Mouse (Mus musculus) cortical plate, adult 2 months (tissue): ENCODE data around the gene Cers4. TPM values are rescaled to one million over a fixed set of nuclear protein-coding genes. Genes with fewer than 3 reads are reported as not detected.

Experiments used
- H3K27ac ChIP-seq: fragments of 200-500 bp; 2 replicates; pipeline ENCODE4 v1.5.1; 2012; ENCODE audit warnings: low read length, control low read depth, inconsistent platforms; ENCODE audit not compliant: insufficient read depth
- H3K4me1 ChIP-seq: fragments of 200-500 bp; 2 replicates; pipeline ENCODE4 v1.6.1; 2011; ENCODE audit warnings: low read length; ENCODE audit not compliant: control insufficient read depth, insufficient read depth
- H3K4me3 ChIP-seq: fragments of 200-500 bp; 2 replicates; pipeline ENCODE4 v1.5.1; 2011; ENCODE audit warnings: mild to moderate bottlenecking, low read length, control low read depth; ENCODE audit not compliant: insufficient read depth
- CTCF ChIP-seq: fragments of 200-500 bp; IDR thresholded peaks from 2 replicates; pipeline ENCODE4 v1.5.1; 2011; ENCODE audit warnings: mild to moderate bottlenecking, control low read depth, low read length; ENCODE audit not compliant: insufficient read depth; ENCODE audit errors: extremely low read depth
- POLR2A ChIP-seq: fragments of 200-500 bp; IDR thresholded peaks from 2 replicates; pipeline ENCODE4 v1.6.1; 2011; ENCODE audit warnings: mild to moderate bottlenecking, low read length, control low read depth; ENCODE audit not compliant: insufficient read depth; ENCODE audit errors: extremely low read depth
- polyA plus RNA-seq: library from polyadenylated mRNA; depleted of rRNA; stranded (reverse); fragments of >200 nt; gene quantifications from 2 replicates; pipeline ENCODE4 v1.2.3, GENCODE M21; 2012; rRNA removed

Cers4 gene
- polyA plus RNA-seq, 1 experiment, result 56.0 TPM

DNA sequence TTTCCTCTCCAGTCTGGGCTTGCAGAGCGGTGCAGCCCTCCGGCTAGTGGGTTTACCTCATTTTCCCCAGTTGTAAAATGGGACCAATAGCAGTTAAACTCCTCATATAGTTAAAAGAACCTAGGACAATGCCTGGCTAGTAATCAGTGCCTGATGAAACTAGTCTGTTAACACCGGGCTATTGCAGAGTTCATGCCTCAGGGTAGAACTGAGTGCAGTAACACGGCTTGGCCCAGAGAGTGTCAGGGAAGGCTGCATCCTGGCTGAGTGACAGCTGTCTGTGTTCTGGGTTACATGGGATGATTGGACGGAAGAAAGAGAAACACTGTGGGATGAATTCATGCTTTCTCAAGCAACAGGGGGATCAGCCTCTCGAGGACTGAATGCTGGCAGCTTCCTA, 3.1 kb downstream of the Cers4 start:
- H3K4me3 ChIP-seq, result no peak overlapping the region
- H3K27ac ChIP-seq, result no peak overlapping the region
- TF ChIP-seq CTCF (no peak), POLR2A (no peak)
- peaks cover 7% of the 10 kb centered on the region; the same call in 1 of the 2 replicates for H3K4me1 ChIP-seq

- Histone ChIP-seq H3K27ac (no peak overlapping the region), H3K4me1 (peaks cover 6% of the 10 kb centered on the region; the same call in 1 of the 2 replicates), H3K4me3 (no peak overlapping the region)
- no peak for TF ChIP-seq CTCF
- no peak for TF ChIP-seq POLR2A
Observed at GRCm38 (mm10) chr8:4497610-4498009, 4.8 kb downstream of the Cers4 start.

GRCm38 (mm10) chr8:4505364-4505763, 12.5 kb downstream of the Cers4 start:
- Histone ChIP-seq H3K27ac (no peak overlapping the region), H3K4me3 (no peak overlapping the region), H3K4me1 (peaks cover 1% of the 10 kb centered on the region; the same call in 1 of the 2 replicates)
- TF ChIP-seq POLR2A, result no peak
- TF ChIP-seq CTCF, result no peak

GRCm38 (mm10) chr8:4507527-4507926, 14.7 kb downstream of the Cers4 start:
- H3K4me3 ChIP-seq, result no peak overlapping the region
- peaks cover 3% of the 10 kb centered on the region for H3K4me1 ChIP-seq
- TF ChIP-seq POLR2A, result no peak
- no peak for TF ChIP-seq CTCF
- no peak overlapping the region for H3K27ac ChIP-seq

GRCm38 (mm10) chr8:4510824-4511223, 18.0 kb downstream of the Cers4 start:
- Histone ChIP-seq H3K4me3 (no peak overlapping the region), H3K4me1 (peaks cover 3% of the 10 kb centered on the region), H3K27ac (no peak overlapping the region)
- TF ChIP-seq CTCF, result 0 out of 2 replicates have a peak, but pooled peaks have one; percentile 7
- no peak for TF ChIP-seq POLR2A

DNA sequence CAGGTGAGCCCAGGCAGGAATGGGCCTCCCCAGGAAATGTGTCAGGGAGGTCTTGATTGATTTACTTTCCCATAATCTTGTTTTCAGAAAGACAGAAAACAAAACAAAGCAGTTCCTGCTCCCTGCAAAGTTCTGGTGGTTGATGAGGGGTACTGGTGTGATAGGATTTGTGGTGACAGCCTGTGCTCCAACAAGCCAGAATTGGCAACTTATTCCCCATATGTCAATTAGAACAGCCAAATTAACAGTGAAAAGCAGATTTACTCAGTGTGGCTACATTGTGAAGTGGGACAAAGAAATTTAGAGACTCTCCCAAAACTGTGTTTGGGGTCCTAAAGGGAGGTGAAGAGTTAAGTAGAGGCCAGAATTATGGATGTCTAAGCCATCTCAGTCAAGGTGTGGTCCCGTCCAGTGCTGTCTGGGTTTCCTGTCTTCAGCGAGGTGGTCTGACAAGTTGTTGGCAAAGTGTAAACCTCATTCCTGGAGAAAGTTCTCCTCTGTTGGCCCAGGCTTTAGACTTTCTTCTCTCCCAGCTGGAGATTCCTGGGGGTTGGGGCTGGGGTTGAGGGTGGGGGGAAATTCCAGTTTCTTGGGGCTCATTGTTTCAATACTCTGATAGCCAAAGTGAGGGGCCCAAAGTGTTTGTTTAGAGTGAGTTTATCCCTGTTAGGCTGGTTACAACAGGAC, 18.7 kb downstream of the Cers4 start:
- Histone ChIP-seq H3K27ac (no peak overlapping the region), H3K4me1 (peaks cover 3% of the 10 kb centered on the region), H3K4me3 (no peak overlapping the region)
- no peak for TF ChIP-seq POLR2A
- no peak for TF ChIP-seq CTCF

DNA sequence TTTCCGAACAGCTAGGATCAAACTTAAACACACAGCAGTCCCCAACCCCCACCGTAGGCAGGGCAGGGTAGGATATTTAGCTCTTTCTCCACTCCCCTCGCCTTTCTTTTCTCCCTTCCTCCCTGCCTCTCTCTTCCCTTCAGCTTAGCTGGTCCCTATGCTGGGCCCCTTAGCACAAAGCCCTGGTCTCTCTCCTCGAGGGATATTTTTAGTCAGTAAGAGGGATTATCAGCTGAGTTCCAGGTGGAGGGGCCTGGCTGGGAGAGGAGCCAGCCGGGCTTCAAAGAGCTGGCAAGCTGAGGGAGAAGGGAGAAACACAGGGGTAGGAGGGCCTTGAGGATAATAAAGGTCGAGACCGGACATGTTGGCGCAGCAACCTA, 19.3 kb downstream of the Cers4 start:
- no peak overlapping the region for H3K27ac ChIP-seq
- no peak overlapping the region for H3K4me3 ChIP-seq
- H3K4me1 ChIP-seq, result peaks cover 3% of the 10 kb centered on the region
- no peak for TF ChIP-seq POLR2A
- no peak for TF ChIP-seq CTCF

GRCm38 (mm10) chr8:4516162-4516561, 23.3 kb downstream of the Cers4 start:
- Histone ChIP-seq H3K27ac (no peak overlapping the region), H3K4me1 (peaks cover 3% of the 10 kb centered on the region), H3K4me3 (no peak overlapping the region)
- TF ChIP-seq POLR2A (no peak), CTCF (peak; percentile 71)

DNA sequence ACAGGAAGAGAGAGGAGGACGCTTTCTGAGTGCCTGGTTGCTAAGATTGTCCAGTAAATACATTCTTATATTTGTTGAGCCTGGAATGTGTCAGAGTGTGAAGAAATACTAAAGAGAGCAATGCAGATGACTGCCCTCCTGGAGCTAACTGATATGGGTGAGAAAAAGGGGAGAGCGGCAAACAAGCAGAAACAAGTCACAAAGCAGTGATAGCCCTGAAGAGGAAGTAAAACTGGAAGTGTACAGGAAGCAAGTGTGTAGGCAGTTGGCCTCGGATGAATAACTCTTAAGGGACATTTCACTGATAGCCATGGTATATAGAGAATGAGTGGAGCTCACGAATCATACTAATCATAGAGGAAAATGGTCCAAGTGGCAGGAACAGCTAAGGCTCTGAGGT, 28.6 kb downstream of the Cers4 start:
- Histone ChIP-seq H3K27ac (no peak overlapping the region), H3K4me3 (no peak overlapping the region)
- TF ChIP-seq CTCF (no peak), POLR2A (no peak)

DNA sequence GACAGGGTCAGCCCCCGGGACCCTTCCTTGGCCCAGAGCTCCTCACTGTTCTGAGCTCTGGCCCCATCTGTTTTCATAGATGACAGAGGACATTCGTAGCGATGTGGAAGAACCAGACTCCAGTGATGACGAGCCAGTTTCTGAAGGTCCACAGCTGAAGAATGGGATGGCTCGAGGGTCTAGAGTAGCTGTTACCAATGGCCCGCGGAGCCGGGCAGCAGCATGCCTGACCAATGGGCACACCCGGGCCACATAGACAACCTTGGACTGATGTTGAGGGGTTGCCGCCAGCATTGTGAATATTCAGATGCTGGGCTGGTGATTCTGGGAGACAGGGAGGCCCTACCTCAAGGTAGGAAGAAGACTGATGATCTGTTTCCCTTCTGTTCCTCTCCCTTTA, 30.7 kb downstream of the Cers4 start:
- no peak for TF ChIP-seq POLR2A
- no peak for TF ChIP-seq CTCF
- Histone ChIP-seq H3K4me3 (no peak overlapping the region), H3K27ac (no peak overlapping the region), H3K4me1 (no peaks in the 10 kb centered on the region)

More for the DNA sequence above, 28.6 kb downstream of the Cers4 start:
- H3K4me1 ChIP-seq, result no peaks in the 10 kb centered on the region

Other genes with a start within 250 kb of the Cers4 start
- 26.4 and 27.5 TPM in 2 replicates for gene Tgfbr3l, start 244.8 kb upstream of the Cers4 start, polyA plus RNA-seq
- 48.8 and 48.9 TPM in 2 replicates for gene Snapc2, start 239.9 kb upstream of the Cers4 start, polyA plus RNA-seq
- 1,021 and 1,048 TPM in 2 replicates for gene Ctxn1, start 233.8 kb upstream of the Cers4 start, polyA plus RNA-seq
- gene Timm44, start 217.1 kb upstream of the Cers4 start, polyA plus RNA-seq, result 92.9 and 111 TPM in 2 replicates
- 16.1 and 16.4 TPM in 2 replicates for gene Ccl25, start 167.8 kb upstream of the Cers4 start, polyA plus RNA-seq
- gene Elavl1, start 167.6 kb upstream of the Cers4 start, polyA plus RNA-seq, result 35.1 and 35.6 TPM in 2 replicates
- 6.8 and 6.9 TPM in 2 replicates for gene Zfp958, start 120.1 kb downstream of the Cers4 start, polyA plus RNA-seq